Mouse (Mus musculus): ENCODE measurements around the gene Slc24a4.

DNA sequence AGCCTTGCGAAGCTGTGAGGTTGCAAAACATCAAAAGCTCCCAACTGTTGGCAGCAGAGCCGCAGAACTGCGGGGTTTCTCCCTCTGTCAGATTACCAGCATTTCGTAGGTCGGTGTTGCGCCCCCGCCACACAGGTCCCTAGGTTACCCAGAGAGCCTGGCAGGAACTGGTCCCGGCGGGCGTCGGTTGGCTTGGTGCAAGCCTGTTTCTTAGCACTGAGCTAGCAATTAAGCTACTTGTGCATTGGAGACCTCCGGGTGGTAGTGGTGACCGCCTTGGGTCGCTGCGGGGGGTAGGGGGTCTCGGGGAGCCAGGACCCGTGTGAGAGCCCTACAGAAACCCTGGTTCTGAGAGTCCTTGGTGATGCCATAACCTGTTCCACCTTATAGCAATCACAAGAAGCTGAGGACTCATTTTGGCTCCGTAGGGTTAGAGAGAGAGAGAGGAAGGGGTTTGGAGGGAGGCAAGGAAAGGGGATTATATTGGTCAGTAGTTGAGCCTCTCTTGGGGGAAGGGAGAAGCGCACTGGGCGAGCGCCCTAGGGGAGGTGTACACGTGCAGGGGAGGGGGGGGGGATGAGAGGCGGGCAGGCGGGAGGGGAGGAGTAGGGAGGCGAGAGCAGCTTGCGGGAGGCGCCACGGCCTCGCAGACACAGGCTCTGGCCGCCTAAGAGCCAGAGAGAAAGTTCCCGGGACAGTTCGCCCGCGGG, at the start of gene Slc24a4:
- TF ChIP-seq CTCF (IDR thresholded peaks at IDR 0.05) (no peak), EP300 (IDR thresholded peaks at IDR 0.05) (no peak)

Measured in lung, postnatal 0 days (tissue).